ENCODE assay signal across 9 mouse cellular contexts in genomic region chr13:10244243-10244998, GRCm38 (mm10).
DNase-seq lines count a peak whose midpoint lies in the region; ATAC-seq and TF ChIP-seq lines count a peak whose summit lies in the region.
"Had no signal": no experiment of that assay in that cellular context is flagged by ENCODE, and none has a peak within 500 bp of the region (broad histone marks: within the 10 kb centered on the region; RNA-seq: fewer than 3 reads in every experiment).

No protein-coding gene starts in this region.

- no peak overlapping the region for H3K4me2 ChIP-seq in heart, embryonic 12.5 days
- H3K4me2 ChIP-seq: liver, embryonic 12.5 days had no signal

- no peak overlapping the region for H3K4me3 ChIP-seq in heart, embryonic 12.5 days
- H3K4me3 ChIP-seq: liver, embryonic 12.5 days had no signal

- no peak overlapping the region for H3K9ac ChIP-seq in heart, embryonic 12.5 days
- H3K9ac ChIP-seq: liver, embryonic 12.5 days had no signal

- TF ChIP-seq CTCF in brain, embryonic 14.5 days (IDR thresholded peaks at IDR 0.05; ENCODE audit: borderline replicate concordance, extremely low read depth, insufficient read depth, insufficient read length) = no peak

- no peaks in the 10 kb centered on the region for H3K36me3 ChIP-seq in heart, embryonic 12.5 days
- H3K36me3 ChIP-seq: liver, embryonic 12.5 days had no signal

- no peak for TF ChIP-seq POLR2A in brain, embryonic 14.5 days (IDR thresholded peaks at IDR 0.05; ENCODE audit: borderline replicate concordance, extremely low read depth, insufficient read depth, insufficient read length, poor library complexity, severe bottlenecking)

- 39% methylated on average over 1 of the region's 1 CpGs for WGBS in heart, embryonic 12.5 days

- no peak for ATAC-seq in heart, embryonic 12.5 days (ENCODE audit: insufficient number of reproducible peaks, low FRiP score)
- ATAC-seq in erythroid progenitor cell, adult 5-6 weeks (replicated peaks; ENCODE audit: low FRiP score, poor library complexity, severe bottlenecking) = no peak
- ATAC-seq: liver, embryonic 12.5 days had no signal

- H3K4me1 ChIP-seq in heart, embryonic 12.5 days (replicated peaks) = no peaks in the 10 kb centered on the region
- H3K4me1 ChIP-seq: liver, embryonic 12.5 days had no signal

- peak; percentile 12 to 22 for DNase-seq in heart, adult 18-20 months
- peak; percentile 35 for DNase-seq in brain, embryonic 14.5 days (ENCODE audit: low read depth)
- peak; percentile 22 for DNase-seq in heart, postnatal 4 days
- DNase-seq in lung, postnatal 25 days (ENCODE audit: low spot score) = peak; percentile 37
- no peak for DNase-seq in left cerebral cortex, adult 9 months (ENCODE audit: low spot score in 2 of 2)
- no peak for DNase-seq in layer of hippocampus, adult 11-12 months (ENCODE audit: low spot score)

- H3K9me3 ChIP-seq in heart, embryonic 12.5 days (replicated peaks) = no peaks in the 10 kb centered on the region
- H3K9me3 ChIP-seq: liver, embryonic 12.5 days had no signal

- H3K27me3 ChIP-seq in heart, embryonic 12.5 days (replicated peaks) = no peaks in the 10 kb centered on the region
- H3K27me3 ChIP-seq: liver, embryonic 12.5 days had no signal

- no peak overlapping the region for H3K27ac ChIP-seq in heart, embryonic 12.5 days (ENCODE audit: poor library complexity, severe bottlenecking)
- H3K27ac ChIP-seq: liver, embryonic 12.5 days had no signal

Comparison
In these comparisons a context has a peak if more than half of its experiments do, and no peak if none do; other contexts are left out.
1. DNase-seq: peak in heart, adult 18-20 months (2 of 2), brain, embryonic 14.5 days (single experiment), heart, postnatal 4 days (single experiment) and lung, postnatal 25 days (single experiment); none in left cerebral cortex, adult 9 months (0 of 2) and layer of hippocampus, adult 11-12 months (single experiment).